Mouse (Mus musculus) heart, embryonic 14.5 days (tissue): ENCODE data around the gene Ripor2. TPM values are rescaled to one million over a fixed set of nuclear protein-coding genes. Genes with fewer than 3 reads are reported as not detected.
"Not testable (repeated sequence)": the region's sequence is repeated elsewhere in the genome, so short reads cannot be mapped to it uniquely, and the experiment has no call there.

Experiments used
- ATAC-seq: fragments of 200-750 bp; cut with Nextera tagmentation; 2 replicates; pipeline ENCODE4 v1.8.0; 2017; ENCODE audit warnings: low read depth, moderate TSS enrichment; ENCODE audit not compliant: insufficient number of reproducible peaks, insufficient read depth, low FRiP score
- H3K27ac ChIP-seq, 2 experiments: fragments of 200-500 bp in 1 of 2; fragments of 300-500 bp in 1 of 2; sonication (generic) in 1 of 2; replicated peaks in 1 of 2; 2 replicates each; pipeline ENCODE4 v1.5.1; 2012 to 2014; ENCODE audit warnings: low read depth in 2 of 2, low read length in 2 of 2, control low read depth in 1 of 2, mild to moderate bottlenecking in 1 of 2, mixed read lengths in 1 of 2; ENCODE audit not compliant: control insufficient read depth in 1 of 2, insufficient read depth in 1 of 2
- H3K27me3 ChIP-seq: fragments of 300-500 bp; sonication (generic); 2 replicates; pipeline ENCODE4 v1.6.1; 2014; ENCODE audit warnings: mild to moderate bottlenecking, low read length, control low read depth; ENCODE audit not compliant: control insufficient read depth, insufficient read depth
- H3K36me3 ChIP-seq: fragments of 300-500 bp; sonication (generic); 2 replicates; pipeline ENCODE4 v1.6.1; 2014; ENCODE audit warnings: mild to moderate bottlenecking, control low read depth, low read length, mixed read lengths; ENCODE audit not compliant: control insufficient read depth, insufficient read depth
- H3K4me1 ChIP-seq, 2 experiments: fragments of 200-500 bp in 1 of 2; fragments of 300-500 bp in 1 of 2; sonication (generic) in 1 of 2; 2 replicates each; pipeline ENCODE4 v1.6.1; 2012 to 2014; ENCODE audit warnings: low read length in 2 of 2, control low read depth in 1 of 2, mixed read lengths in 1 of 2; ENCODE audit not compliant: control insufficient read depth in 2 of 2, insufficient read depth in 2 of 2
- H3K4me2 ChIP-seq: fragments of 300-500 bp; sonication (generic); 2 replicates; pipeline ENCODE4 v1.6.1; 2014; ENCODE audit warnings: mild to moderate bottlenecking, low read length
- H3K4me3 ChIP-seq, 2 experiments: fragments of 200-500 bp in 1 of 2; fragments of 300-500 bp in 1 of 2; sonication (generic) in 1 of 2; 2 replicates each; pipeline ENCODE4 v1.5.1; 2012 to 2014; ENCODE audit warnings: low read length in 2 of 2, mild to moderate bottlenecking in 2 of 2, control low read depth in 1 of 2, low read depth in 1 of 2, moderate library complexity in 1 of 2; ENCODE audit not compliant: control insufficient read depth in 1 of 2, insufficient read depth in 1 of 2
- H3K9ac ChIP-seq: fragments of 300-500 bp; sonication (generic); 2 replicates; pipeline ENCODE4 v1.6.1; 2014; ENCODE audit warnings: mild to moderate bottlenecking, low read length
- H3K9me3 ChIP-seq: fragments of 300-500 bp; sonication (generic); 2 replicates; pipeline ENCODE4 v1.6.1; 2016; ENCODE audit warnings: low read length, control low read depth; ENCODE audit not compliant: control insufficient read depth
- whole genome bisulfite sequencing: fragments of 180-500 bp; shearing (Covaris S2); extraction: QIAGEN DNeasy Blood & Tissue Kit; methylation state at CpG from one replicate; pipeline ENCODE4 v1.1.7; 2014; 5-methylcytosine and 5-hydroxymethylcytosine counted together
- polyA plus RNA-seq: library from polyadenylated mRNA; unstranded; fragments of >200 nt; fragmentation: Nextera tagmentation; extraction: Ambion mirVana; gene quantifications from 2 replicates; pipeline ENCODE4 v1.2.1, GENCODE M21; 2014

Gene Ripor2
- polyA plus RNA-seq, 1 experiment from 2014 or later = 13.1 TPM

DNA sequence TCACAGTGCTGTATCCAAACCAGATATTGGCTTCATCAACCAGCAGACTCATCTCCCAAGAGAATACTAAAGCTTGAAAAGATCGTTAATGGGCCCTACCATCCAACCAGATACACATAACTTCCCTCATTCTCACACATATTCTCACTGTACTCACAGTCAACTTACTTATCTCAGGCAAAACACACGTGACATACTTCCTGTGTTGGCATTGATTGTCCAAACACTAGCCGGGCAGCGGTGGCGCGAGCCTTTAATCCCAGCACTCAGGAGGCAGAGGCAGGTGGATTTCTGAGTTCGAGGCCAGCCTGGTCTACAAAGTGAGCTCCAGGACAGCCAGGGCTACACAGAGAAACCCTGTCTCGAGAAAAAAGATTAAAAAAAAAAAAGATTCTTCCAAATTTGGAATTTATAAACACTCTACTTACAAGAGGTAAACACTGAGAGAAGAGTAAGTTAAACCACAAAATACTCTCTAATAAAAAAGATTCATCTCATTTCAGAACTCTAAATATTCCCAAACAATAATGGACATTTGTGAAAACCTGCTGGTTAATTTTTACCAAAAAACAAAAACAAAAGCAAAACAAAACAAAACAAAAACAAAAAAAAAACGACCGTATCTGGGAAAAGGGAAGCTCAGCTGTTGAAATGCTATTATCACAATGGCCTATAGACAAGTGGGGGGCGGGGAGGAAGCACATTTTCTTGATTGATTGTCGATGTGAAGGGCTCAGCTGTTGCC, 176.0 kb downstream of the Ripor2 start:
- Histone ChIP-seq H3K27me3 (no peaks in the 10 kb centered on the region), H3K4me3 (no peak overlapping the region), H3K4me1 (peaks cover 2 to 10% of the 10 kb centered on the region in 2 experiments; a peak in 1 of 4 replicates), H3K27ac (no peak overlapping the region), H3K9me3 (no peaks in the 10 kb centered on the region), H3K4me2 (no peak overlapping the region), H3K36me3 (peaks cover 65% of the 10 kb centered on the region), H3K9ac (no peak overlapping the region)
- 78% methylated on average over 12 of the region's 12 CpGs for WGBS
- ATAC-seq = no peak

DNA sequence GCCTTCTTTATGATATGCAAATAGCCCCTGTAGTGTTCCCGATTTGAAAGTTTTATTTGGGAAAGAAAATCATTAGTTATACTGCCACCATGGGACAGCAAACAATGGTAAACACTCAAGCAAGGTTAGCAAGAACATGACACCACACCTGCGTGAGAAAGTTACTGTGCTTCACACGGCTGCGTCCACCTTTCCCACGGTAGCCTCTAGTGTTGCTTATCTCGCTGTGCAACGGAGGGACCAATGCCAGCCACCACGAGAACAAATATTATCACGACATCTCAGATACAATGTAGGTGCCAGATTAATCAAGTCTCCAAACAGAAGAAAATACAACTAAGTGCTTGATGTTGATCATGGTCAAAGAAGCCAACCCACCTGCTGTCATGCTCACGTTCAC, 177.5 kb downstream of the Ripor2 start:
- Histone ChIP-seq H3K27ac (no peak overlapping the region), H3K27me3 (no peaks in the 10 kb centered on the region), H3K9ac (no peak overlapping the region), H3K4me2 (no peak overlapping the region), H3K4me3 (no peak overlapping the region), H3K36me3 (peaks cover 53% of the 10 kb centered on the region), H3K4me1 (peaks cover 2 to 10% of the 10 kb centered on the region in 2 experiments; a peak in 1 of 4 replicates), H3K9me3 (no peaks in the 10 kb centered on the region)
- WGBS = 85% methylated on average over 10 of the region's 10 CpGs
- no peak for ATAC-seq

DNA sequence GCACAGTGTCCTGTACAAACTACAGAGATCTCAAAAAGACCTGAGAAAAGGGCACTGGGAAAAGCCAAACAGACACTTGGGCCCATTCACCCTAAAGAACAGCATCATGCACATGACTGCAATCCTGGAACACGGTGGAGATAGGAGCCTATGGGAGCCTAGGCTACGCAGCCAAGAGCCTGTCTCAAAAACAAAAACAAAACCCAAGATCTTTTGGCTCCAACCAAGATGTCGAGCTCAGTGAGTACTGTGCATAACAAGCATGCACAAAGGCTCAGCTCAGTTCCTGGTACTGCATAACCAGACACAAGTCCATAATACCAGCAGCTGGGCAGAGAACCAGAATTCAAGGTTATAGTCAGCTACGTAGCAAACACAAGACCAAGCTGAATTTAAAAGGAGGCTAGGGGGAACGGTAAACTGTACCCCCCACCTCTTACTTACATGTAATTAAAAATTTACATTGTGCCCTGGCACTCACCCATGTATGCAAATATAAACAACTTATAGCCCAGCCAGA, 178.4 kb downstream of the Ripor2 start:
- H3K4me2 ChIP-seq = peak overlapping the region; percentile 75
- H3K27me3 ChIP-seq = no peaks in the 10 kb centered on the region
- peaks cover 2 to 10% of the 10 kb centered on the region in 2 experiments; a peak in 1 of 4 replicates for H3K4me1 ChIP-seq
- H3K27ac ChIP-seq = peak overlapping the region in 1 of 2 experiments; percentile 97; a peak in 2 of 4 replicates
- H3K36me3 ChIP-seq = peaks cover 43% of the 10 kb centered on the region
- peak overlapping the region; percentile 90 for H3K9ac ChIP-seq
- peak overlapping the region; percentile 80 to 96 for H3K4me3 ChIP-seq
- WGBS = 57% methylated on average over 5 of the region's 5 CpGs
- ATAC-seq = no peak
- H3K9me3 ChIP-seq = no peaks in the 10 kb centered on the region

DNA sequence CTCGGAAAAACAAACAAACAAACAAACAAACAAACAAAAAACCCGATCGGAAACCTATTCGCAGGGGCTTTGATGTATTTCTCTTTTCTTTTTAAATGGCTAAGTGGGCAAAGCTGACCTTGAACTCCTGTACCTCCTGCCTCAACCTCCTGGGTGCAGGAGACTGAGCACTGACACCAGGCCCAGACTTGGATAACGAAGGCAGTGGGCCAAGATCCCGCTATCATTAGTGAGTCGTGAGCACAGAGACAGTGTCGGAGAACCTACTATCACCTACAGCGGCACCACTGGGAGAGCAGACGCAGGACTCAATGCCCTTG, 179.1 kb downstream of the Ripor2 start:
- Histone ChIP-seq H3K27ac (peak overlapping the region; percentile 86 to 97), H3K9ac (peak overlapping the region; percentile 90), H3K4me3 (peak overlapping the region; percentile 80 to 96), H3K36me3 (peaks cover 37% of the 10 kb centered on the region), H3K4me1 (peaks cover 2 to 10% of the 10 kb centered on the region in 2 experiments; a peak in 1 of 4 replicates), H3K4me2 (peak overlapping the region; percentile 75), H3K27me3 (no peaks in the 10 kb centered on the region), H3K9me3 (no peaks in the 10 kb centered on the region)
- WGBS = 4% methylated on average over 10 of the region's 10 CpGs
- ATAC-seq = no peak

DNA sequence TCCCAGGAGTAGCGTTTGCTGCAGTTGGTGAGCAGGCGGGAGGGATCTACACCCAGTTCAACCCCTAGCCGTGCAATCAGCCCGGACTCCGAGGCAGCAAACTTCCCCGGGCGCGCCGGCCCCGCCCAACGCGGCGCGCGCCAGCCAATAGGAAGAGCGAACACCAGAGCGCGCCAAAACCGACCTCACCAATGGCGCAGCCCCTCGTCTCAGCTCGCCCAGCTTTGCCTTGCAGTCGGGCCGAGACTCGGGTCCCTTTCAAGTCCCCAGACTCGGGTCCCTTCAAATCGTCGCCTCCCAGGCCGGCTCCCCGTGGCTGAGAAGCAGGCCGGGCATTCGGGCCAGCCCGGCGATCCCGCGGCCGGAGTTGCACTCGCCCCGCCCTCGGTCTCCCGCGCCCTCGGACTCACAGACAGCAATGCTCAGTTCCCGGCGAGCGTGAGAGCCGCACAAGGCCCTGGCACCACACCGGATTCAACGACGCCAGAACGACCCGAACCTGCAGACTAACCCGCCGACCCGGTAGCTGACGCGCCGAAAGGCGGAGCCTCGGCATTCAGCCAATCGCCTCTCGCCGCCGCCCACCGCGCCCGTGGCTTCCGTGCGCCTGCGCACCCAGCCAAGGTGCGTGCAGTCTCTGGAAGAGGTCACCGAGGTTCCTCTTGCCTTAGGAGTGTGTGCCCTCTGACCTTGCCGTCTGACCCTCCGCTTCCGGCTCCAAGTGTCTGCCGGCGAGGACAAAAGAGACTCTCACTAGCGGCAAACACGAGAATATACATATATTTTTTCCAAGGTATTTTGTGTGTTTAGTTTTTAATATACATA, 179.6 kb downstream of the Ripor2 start, which contains the start of gene Gmnn:
Gene Gmnn (minus strand): TSS at position 521 of the 825 bp plus-strand sequence.
- Histone ChIP-seq H3K27ac (peak within 1 kb of the TSS; percentile 91 to 97), H3K9me3 (no peaks in the 10 kb centered on the region), H3K36me3 (peaks cover 31% of the 10 kb centered on the region), H3K4me2 (peak within 1 kb of the TSS; percentile 75), H3K27me3 (no peaks in the 10 kb centered on the region), H3K4me3 (peak within 1 kb of the TSS; percentile 80 to 96), H3K4me1 (peaks cover 2 to 10% of the 10 kb centered on the region in 2 experiments; a peak in 1 of 4 replicates), H3K9ac (peak within 1 kb of the TSS; percentile 90)
- under 1% methylated on average over 78 of the region's 79 CpGs for WGBS
- ATAC-seq = peak; percentile 98

DNA sequence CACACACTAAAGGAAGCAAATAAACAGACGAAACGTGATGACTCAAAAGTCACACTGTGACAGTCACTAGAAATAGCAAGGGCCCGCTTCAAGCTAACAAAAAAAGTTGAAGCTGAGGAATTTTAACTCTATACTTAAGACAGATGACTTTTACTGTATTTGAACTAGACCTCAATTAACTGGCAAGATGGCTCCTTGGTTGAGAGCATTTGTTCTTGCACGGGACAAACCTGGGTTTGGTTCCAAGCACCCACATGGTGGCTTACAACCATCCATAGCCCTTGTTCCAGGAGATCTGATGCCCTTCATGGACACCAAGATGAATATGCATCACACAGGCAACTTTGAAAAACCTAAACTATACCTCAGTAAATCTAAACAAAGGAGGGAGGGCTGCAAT, 180.3 kb downstream of the Ripor2 start:
- no peak for ATAC-seq
- Histone ChIP-seq H3K9ac (peak overlapping the region; percentile 90), H3K36me3 (peaks cover 25% of the 10 kb centered on the region), H3K27me3 (no peaks in the 10 kb centered on the region), H3K27ac (peak overlapping the region; percentile 91 to 97; a peak in 3 of 4 replicates), H3K4me3 (peak overlapping the region; percentile 80 to 96; a peak in 3 of 4 replicates), H3K9me3 (no peaks in the 10 kb centered on the region), H3K4me2 (peak overlapping the region; percentile 75), H3K4me1 (peaks cover 2 to 10% of the 10 kb centered on the region in 2 experiments; a peak in 1 of 4 replicates)
- WGBS = 25% methylated on average over 4 of the region's 4 CpGs

DNA sequence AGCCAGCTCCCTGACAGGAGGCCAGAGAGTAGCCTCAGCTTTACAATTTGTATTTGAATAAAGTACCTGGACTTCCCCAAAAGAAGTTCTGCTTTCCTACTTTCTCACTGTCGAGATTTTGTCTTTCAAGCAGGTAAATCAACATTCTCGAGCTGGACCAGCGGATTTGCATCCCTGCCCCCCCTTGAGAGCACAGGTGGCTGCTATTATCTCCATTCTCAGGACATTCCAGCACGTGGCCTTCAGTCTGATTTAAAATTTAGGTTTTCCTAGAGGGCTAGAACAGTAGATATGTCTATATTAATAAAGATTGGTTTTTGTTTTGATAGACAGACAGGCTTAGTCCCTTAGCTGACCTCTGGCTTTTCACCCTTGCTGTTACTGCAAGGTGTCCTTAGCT, 185.8 kb downstream of the Ripor2 start:
- ATAC-seq, H3K9ac ChIP-seq: not testable (repeated sequence)
- whole genome bisulfite sequencing = 73% methylated on average over 4 of the region's 4 CpGs

More for the DNA sequence above, 185.8 kb downstream of the Ripor2 start:
- not testable (repeated sequence) for H3K4me3 ChIP-seq, H3K27me3 ChIP-seq, H3K36me3 ChIP-seq, H3K27ac ChIP-seq, H3K4me2 ChIP-seq, H3K9me3 ChIP-seq, H3K4me1 ChIP-seq
